Mouse (Mus musculus): ENCODE measurements around the gene Wdr24.

DNA sequence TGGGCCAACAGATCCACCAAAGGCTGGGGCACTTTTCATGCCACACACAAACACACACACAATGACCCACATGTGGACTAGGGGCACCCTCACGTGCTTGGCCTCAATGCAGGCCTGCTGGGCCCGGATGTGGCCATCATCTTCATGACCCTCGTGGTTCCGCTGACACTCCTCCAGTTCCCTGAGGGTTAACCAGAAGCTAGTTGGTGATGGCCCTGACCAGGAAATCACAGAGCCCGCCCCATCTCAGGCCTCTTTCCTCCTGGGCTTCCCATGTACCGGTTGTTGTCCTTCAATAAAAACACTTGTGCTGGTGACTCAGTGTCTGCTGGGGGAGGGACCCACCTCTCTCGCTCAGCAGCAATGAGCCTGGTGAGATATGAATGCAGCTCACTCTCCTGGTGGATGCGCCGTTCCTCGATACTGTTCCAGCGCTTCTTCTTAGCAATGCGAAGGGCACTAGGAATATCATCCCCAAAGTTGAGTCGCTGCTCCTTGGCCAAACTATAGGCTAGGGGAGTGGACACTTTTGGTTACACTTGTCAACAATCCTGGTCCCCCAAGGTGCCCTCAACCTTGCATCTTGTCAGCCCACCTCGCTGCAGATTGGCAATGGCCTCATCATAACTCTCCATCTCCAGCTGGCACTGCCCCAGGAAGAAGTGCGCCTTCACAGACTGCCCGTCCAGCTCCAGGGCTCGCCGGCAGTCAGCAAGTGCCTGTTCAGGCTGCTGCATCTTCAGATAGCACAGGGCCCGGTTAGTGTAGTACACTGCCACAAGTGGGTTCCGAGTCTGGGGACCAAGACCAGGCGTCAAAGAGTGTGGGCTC lies 8.2 kb downstream of the Wdr24 start:
- TF ChIP-seq TAL1 (IDR thresholded peaks at IDR 0.05; ENCODE audit: low read length) = no peak
- no peak for TF ChIP-seq GATA1 (IDR thresholded peaks at IDR 0.05; ENCODE audit: low read length)
